Mouse (Mus musculus): ENCODE data around the gene Zfp82.

- no peak for TF ChIP-seq CTCF (IDR thresholded peaks at IDR 0.05; ENCODE audit: low read depth, low read length)
- no peak for TF ChIP-seq POLR2A (IDR thresholded peaks at IDR 0.05; ENCODE audit: borderline replicate concordance, low read depth, low read length)
Observed at GRCm38 (mm10) chr7:30027331-30027730, 45.4 kb downstream of the Zfp82 start.
